Mouse (Mus musculus): ENCODE data around the gene Ncor1.
"Not testable (repeated sequence)": the region's sequence is repeated elsewhere in the genome, so short reads cannot be mapped to it uniquely, and the experiment has no call there.

The Ncor1 gene

GRCm38 (mm10) chr11:62457891-62458270 lies 460 bp downstream of the Ncor1 start:
- DNase-seq, result no peak

- DNase-seq, result peak; percentile 87
Observed at GRCm38 (mm10) chr11:62457241-62457890, 975 bp downstream of the Ncor1 start.

GRCm38 (mm10) chr11:62456483-62457172 lies 1.7 kb downstream of the Ncor1 start:
- peak; percentile 49 for DNase-seq

- DNase-seq, result no peak
Observed at GRCm38 (mm10) chr11:62456021-62456482, 2.3 kb downstream of the Ncor1 start.

GRCm38 (mm10) chr11:62455193-62455592 lies 3.1 kb downstream of the Ncor1 start:
- no peak for DNase-seq

GRCm38 (mm10) chr11:62448971-62449370 lies 9.4 kb downstream of the Ncor1 start:
- DNase-seq, result no peak

GRCm38 (mm10) chr11:62445799-62446198 lies 12.5 kb downstream of the Ncor1 start:
- no peak for DNase-seq

- no peak for DNase-seq
Observed at GRCm38 (mm10) chr11:62440670-62441315, 17.5 kb downstream of the Ncor1 start.

- no peak for DNase-seq
Observed at GRCm38 (mm10) chr11:62432211-62432610, 26.1 kb downstream of the Ncor1 start.

GRCm38 (mm10) chr11:62427105-62427504 lies 31.2 kb downstream of the Ncor1 start:
- DNase-seq, result no peak

GRCm38 (mm10) chr11:62426266-62426665 lies 32.1 kb downstream of the Ncor1 start:
- no peak for DNase-seq

- no peak for DNase-seq
Observed at GRCm38 (mm10) chr11:62424525-62424924, 33.8 kb downstream of the Ncor1 start.

- no peak for DNase-seq
Observed at GRCm38 (mm10) chr11:62415026-62415425, 43.3 kb downstream of the Ncor1 start.

GRCm38 (mm10) chr11:62409611-62410010 lies 48.7 kb downstream of the Ncor1 start:
- no peak for DNase-seq

- DNase-seq, result no peak
Observed at GRCm38 (mm10) chr11:62408848-62409247, 49.5 kb downstream of the Ncor1 start.

- peak; percentile 27 for DNase-seq
Observed at GRCm38 (mm10) chr11:62396405-62396804, 61.9 kb downstream of the Ncor1 start.

GRCm38 (mm10) chr11:62388331-62388679 lies 70.0 kb downstream of the Ncor1 start:
- no peak for DNase-seq

- DNase-seq, result no peak
Observed at GRCm38 (mm10) chr11:62387608-62388330, 70.6 kb downstream of the Ncor1 start.

GRCm38 (mm10) chr11:62377202-62377851 lies 81.0 kb downstream of the Ncor1 start:
- not testable (repeated sequence) for DNase-seq

GRCm38 (mm10) chr11:62371776-62372175 lies 86.6 kb downstream of the Ncor1 start:
- peak; percentile 32 for DNase-seq

GRCm38 (mm10) chr11:62369924-62370323 lies 88.4 kb downstream of the Ncor1 start:
- DNase-seq, result no peak

- no peak for DNase-seq
Observed at GRCm38 (mm10) chr11:62366879-62367278, 91.5 kb downstream of the Ncor1 start.

GRCm38 (mm10) chr11:62355216-62355615 lies 103.1 kb downstream of the Ncor1 start:
- DNase-seq, result no peak

All from cerebellum, adult 11-12 months (tissue).